Mouse (Mus musculus): Measurements from ENCODE around the gene Tcf23. TPM values are rescaled to one million over a fixed set of nuclear protein-coding genes. Genes with fewer than 3 reads are reported as not detected.
"Not testable (repeated sequence)": the region's sequence is repeated elsewhere in the genome, so short reads cannot be mapped to it uniquely, and the experiment has no call there.

The Tcf23 gene
- polyA plus RNA-seq, 1 experiment, result not detected

GRCm38 (mm10) chr5:31004184-31004583, 35.7 kb downstream of the Tcf23 start:
- TF ChIP-seq EP300 (IDR thresholded peaks at IDR 0.05; ENCODE audit: insufficient read depth, low read depth, low read length) (no peak), CTCF (IDR thresholded peaks at IDR 0.05; ENCODE audit: low read depth, low read length) (peak; percentile 87), POLR2A (IDR thresholded peaks at IDR 0.05; ENCODE audit: insufficient read depth, low read length) (no peak)
- Histone ChIP-seq H3K27me3 (ENCODE audit: control insufficient read depth, insufficient read depth, low read length, poor library complexity, severe bottlenecking) (no peaks in the 10 kb centered on the region), H3K4me1 (ENCODE audit: control insufficient read depth, insufficient read depth, low read length) (no peaks in the 10 kb centered on the region), H3K9me3 (replicated peaks; ENCODE audit: control insufficient read depth, insufficient read depth, low read length, poor library complexity, severe bottlenecking) (no peaks in the 10 kb centered on the region), H3K27ac (ENCODE audit: insufficient read depth, low read length) (no peak overlapping the region), H3K4me3 (ENCODE audit: low read depth, low read length) (no peak overlapping the region), H3K9ac (ENCODE audit: low read depth, poor library complexity, severe bottlenecking) (no peak overlapping the region), H3K36me3 (ENCODE audit: control insufficient read depth, insufficient read depth, low read length, poor library complexity, severe bottlenecking) (no peaks in the 10 kb centered on the region)

GRCm38 (mm10) chr5:31012737-31013136, 44.3 kb downstream of the Tcf23 start:
- Histone ChIP-seq H3K36me3 (ENCODE audit: control insufficient read depth, insufficient read depth, low read length, poor library complexity, severe bottlenecking) (no peaks in the 10 kb centered on the region), H3K4me1 (ENCODE audit: control insufficient read depth, insufficient read depth, low read length) (no peaks in the 10 kb centered on the region), H3K27ac (ENCODE audit: insufficient read depth, low read length) (no peak overlapping the region), H3K9me3 (replicated peaks; ENCODE audit: control insufficient read depth, insufficient read depth, low read length, poor library complexity, severe bottlenecking) (no peaks in the 10 kb centered on the region), H3K4me3 (ENCODE audit: low read depth, low read length) (no peak overlapping the region), H3K27me3 (ENCODE audit: control insufficient read depth, insufficient read depth, low read length, poor library complexity, severe bottlenecking) (no peaks in the 10 kb centered on the region), H3K9ac (ENCODE audit: low read depth, poor library complexity, severe bottlenecking) (no peak overlapping the region)
- no peak for TF ChIP-seq CTCF (IDR thresholded peaks at IDR 0.05; ENCODE audit: low read depth, low read length)
- no peak for TF ChIP-seq EP300 (IDR thresholded peaks at IDR 0.05; ENCODE audit: insufficient read depth, low read depth, low read length)
- no peak for TF ChIP-seq POLR2A (IDR thresholded peaks at IDR 0.05; ENCODE audit: insufficient read depth, low read length)

GRCm38 (mm10) chr5:31015913-31016312, 47.5 kb downstream of the Tcf23 start:
- Histone ChIP-seq H3K9ac (ENCODE audit: low read depth, poor library complexity, severe bottlenecking) (no peak overlapping the region), H3K27me3 (ENCODE audit: control insufficient read depth, insufficient read depth, low read length, poor library complexity, severe bottlenecking) (no peaks in the 10 kb centered on the region), H3K27ac (ENCODE audit: insufficient read depth, low read length) (no peak overlapping the region), H3K9me3 (replicated peaks; ENCODE audit: control insufficient read depth, insufficient read depth, low read length, poor library complexity, severe bottlenecking) (no peaks in the 10 kb centered on the region), H3K4me1 (ENCODE audit: control insufficient read depth, insufficient read depth, low read length) (no peaks in the 10 kb centered on the region), H3K4me3 (ENCODE audit: low read depth, low read length) (no peak overlapping the region), H3K36me3 (ENCODE audit: control insufficient read depth, insufficient read depth, low read length, poor library complexity, severe bottlenecking) (no peaks in the 10 kb centered on the region)
- no peak for TF ChIP-seq CTCF (IDR thresholded peaks at IDR 0.05; ENCODE audit: low read depth, low read length)
- TF ChIP-seq POLR2A (IDR thresholded peaks at IDR 0.05; ENCODE audit: insufficient read depth, low read length), result no peak
- no peak for TF ChIP-seq EP300 (IDR thresholded peaks at IDR 0.05; ENCODE audit: insufficient read depth, low read depth, low read length)

- H3K9ac ChIP-seq (ENCODE audit: low read depth, poor library complexity, severe bottlenecking); H3K4me1 ChIP-seq (ENCODE audit: control insufficient read depth, insufficient read depth, low read length); H3K36me3 ChIP-seq (ENCODE audit: control insufficient read depth, insufficient read depth, low read length, poor library complexity, severe bottlenecking); H3K27ac ChIP-seq (ENCODE audit: insufficient read depth, low read length); H3K4me3 ChIP-seq (ENCODE audit: low read depth, low read length); H3K27me3 ChIP-seq (ENCODE audit: control insufficient read depth, insufficient read depth, low read length, poor library complexity, severe bottlenecking); H3K9me3 ChIP-seq (replicated peaks; ENCODE audit: control insufficient read depth, insufficient read depth, low read length, poor library complexity, severe bottlenecking): not testable (repeated sequence)
Observed at GRCm38 (mm10) chr5:31021790-31022189, 53.3 kb downstream of the Tcf23 start.

- no peaks in the 10 kb centered on the region for H3K36me3 ChIP-seq (ENCODE audit: control insufficient read depth, insufficient read depth, low read length, poor library complexity, severe bottlenecking)
- H3K27ac ChIP-seq (ENCODE audit: insufficient read depth, low read length), result peak overlapping the region; percentile 41; the same call in 1 of the 2 replicates
- H3K9ac ChIP-seq (ENCODE audit: low read depth, poor library complexity, severe bottlenecking), result no peak overlapping the region
- no peaks in the 10 kb centered on the region for H3K9me3 ChIP-seq (replicated peaks; ENCODE audit: control insufficient read depth, insufficient read depth, low read length, poor library complexity, severe bottlenecking)
- H3K4me3 ChIP-seq (ENCODE audit: low read depth, low read length), result no peak overlapping the region
- H3K27me3 ChIP-seq (ENCODE audit: control insufficient read depth, insufficient read depth, low read length, poor library complexity, severe bottlenecking), result no peaks in the 10 kb centered on the region
- TF ChIP-seq CTCF (IDR thresholded peaks at IDR 0.05; ENCODE audit: low read depth, low read length) (no peak), POLR2A (IDR thresholded peaks at IDR 0.05; ENCODE audit: insufficient read depth, low read length) (no peak), EP300 (IDR thresholded peaks at IDR 0.05; ENCODE audit: insufficient read depth, low read depth, low read length) (no peak)
- H3K4me1 ChIP-seq (ENCODE audit: control insufficient read depth, insufficient read depth, low read length), result peaks cover 2% of the 10 kb centered on the region
Observed at GRCm38 (mm10) chr5:31022690-31023089, 54.2 kb downstream of the Tcf23 start.

- Histone ChIP-seq H3K27ac (ENCODE audit: insufficient read depth, low read length) (no peak overlapping the region), H3K4me1 (ENCODE audit: control insufficient read depth, insufficient read depth, low read length) (peaks cover 2% of the 10 kb centered on the region)
- TF ChIP-seq EP300 (IDR thresholded peaks at IDR 0.05; ENCODE audit: insufficient read depth, low read depth, low read length) (no peak), POLR2A (IDR thresholded peaks at IDR 0.05; ENCODE audit: insufficient read depth, low read length) (no peak), CTCF (IDR thresholded peaks at IDR 0.05; ENCODE audit: low read depth, low read length) (no peak)
Observed at GRCm38 (mm10) chr5:31023254-31023653, 54.8 kb downstream of the Tcf23 start.

More at GRCm38 (mm10) chr5:31023254-31023653, 54.8 kb downstream of the Tcf23 start:
- H3K9me3 ChIP-seq (replicated peaks; ENCODE audit: control insufficient read depth, insufficient read depth, low read length, poor library complexity, severe bottlenecking), result no peaks in the 10 kb centered on the region
- no peak overlapping the region for H3K4me3 ChIP-seq (ENCODE audit: low read depth, low read length)
- no peaks in the 10 kb centered on the region for H3K27me3 ChIP-seq (ENCODE audit: control insufficient read depth, insufficient read depth, low read length, poor library complexity, severe bottlenecking)
- H3K9ac ChIP-seq (ENCODE audit: low read depth, poor library complexity, severe bottlenecking), result no peak overlapping the region
- no peaks in the 10 kb centered on the region for H3K36me3 ChIP-seq (ENCODE audit: control insufficient read depth, insufficient read depth, low read length, poor library complexity, severe bottlenecking)

Data from ES-Bruce4 (cell line).